Mouse (Mus musculus) central nervous system, embryonic 18 days (tissue): ENCODE measurements around the gene Gdi1. TPM values are rescaled to one million over a fixed set of nuclear protein-coding genes. Genes with fewer than 3 reads are reported as not detected.

ENCODE experiments used
- polyA plus RNA-seq: library from polyadenylated mRNA; depleted of rRNA; stranded (reverse); fragments of >200 nt; gene quantifications from 2 replicates; pipeline ENCODE4 v1.2.3, GENCODE M21; 2012; rRNA removed

Gdi1 gene
- 1,224 and 1,398 TPM in 2 replicates for polyA plus RNA-seq

GRCm38 (mm10) chrX:74304867-74305700 is at the start of gene Gdi1:
Gene Gdi1, plus strand, starts transcription at chrX:74304998.

GRCm38 (mm10) chrX:74270062-74270901 is 34.5 kb upstream of the Gdi1 start, which contains the start of gene Rpl10:
Gene Rpl10, plus strand, starts transcription at chrX:74270812.

GRCm38 (mm10) chrX:74281732-74282394 is 22.9 kb upstream of the Gdi1 start, which contains the start of the genes Taz and Dnase1l1:
Gene Taz, plus strand, starts transcription at chrX:74281912.
Gene Dnase1l1, minus strand, starts transcription at chrX:74282337.

GRCm38 (mm10) chrX:74296538-74297448 is 8.0 kb upstream of the Gdi1 start, which contains the start of gene Atp6ap1:
Gene Atp6ap1, plus strand, starts transcription at chrX:74297097.

GRCm38 (mm10) chrX:74312540-74313464 is 8.0 kb downstream of the Gdi1 start, which contains the start of gene Fam50a:
Gene Fam50a, plus strand, starts transcription at chrX:74313033.

GRCm38 (mm10) chrX:74328725-74329161 is 23.9 kb downstream of the Gdi1 start, which contains the start of gene Plxna3:
Gene Plxna3, plus strand, starts transcription at chrX:74329066.

GRCm38 (mm10) chrX:74353467-74353770 is 48.6 kb downstream of the Gdi1 start, which contains the start of gene Lage3:
Gene Lage3, minus strand, starts transcription at chrX:74353618.

Other genes starting within 250 kb of the Gdi1 start
- 0.06 TPM in 1 of 2 replicates, not detected in the other for gene Opn1mw, start 177.5 kb upstream of the Gdi1 start, polyA plus RNA-seq
- gene Mecp2, start 169.6 kb upstream of the Gdi1 start, polyA plus RNA-seq, result 26.2 and 26.9 TPM in 2 replicates
- not detected in 2 replicates for gene Tex28, start 137.2 kb upstream of the Gdi1 start, polyA plus RNA-seq
- gene Tktl1, start 127.7 kb upstream of the Gdi1 start, polyA plus RNA-seq, result not detected in 2 replicates
- 492 and 527 TPM in 2 replicates for gene Flna, start 55.2 kb upstream of the Gdi1 start, polyA plus RNA-seq
- 66.2 and 73.5 TPM in 2 replicates for gene Emd, start 50.3 kb upstream of the Gdi1 start, polyA plus RNA-seq
- gene Rpl10, start 34.2 kb upstream of the Gdi1 start, polyA plus RNA-seq, result 1,738 and 1,782 TPM in 2 replicates
- gene Taz, start 23.1 kb upstream of the Gdi1 start, polyA plus RNA-seq, result 90.8 and 91.9 TPM in 2 replicates
- gene Dnase1l1, start 22.7 kb upstream of the Gdi1 start, polyA plus RNA-seq, result 5.3 and 5.5 TPM in 2 replicates
- gene Atp6ap1, start 7.9 kb upstream of the Gdi1 start, polyA plus RNA-seq, result 420 and 430 TPM in 2 replicates
- 49.5 and 51.9 TPM in 2 replicates for gene Fam50a, start 8.0 kb downstream of the Gdi1 start, polyA plus RNA-seq
- gene Plxna3, start 24.1 kb downstream of the Gdi1 start, polyA plus RNA-seq, result 250 and 260 TPM in 2 replicates
- 77.0 and 82.1 TPM in 2 replicates for gene Lage3, start 48.6 kb downstream of the Gdi1 start, polyA plus RNA-seq
- gene Ubl4a, start 68.2 kb downstream of the Gdi1 start, polyA plus RNA-seq, result 61.5 and 64.5 TPM in 2 replicates
- gene Slc10a3, start 68.4 kb downstream of the Gdi1 start, polyA plus RNA-seq, result 6.4 and 6.6 TPM in 2 replicates
- 30.3 and 32.6 TPM in 2 replicates for gene Fam3a, start 88.3 kb downstream of the Gdi1 start, polyA plus RNA-seq
- 15.4 and 16.3 TPM in 2 replicates for gene Ikbkg, start 88.3 kb downstream of the Gdi1 start, polyA plus RNA-seq
- gene G6pdx, start 124.2 kb downstream of the Gdi1 start, polyA plus RNA-seq, result 45.8 and 47.6 TPM in 2 replicates
- gene Gm6880, start 176.4 kb downstream of the Gdi1 start, polyA plus RNA-seq, result not detected in 2 replicates